Mouse (Mus musculus): ENCODE measurements around the gene Svs3b.
"Not testable (repeated sequence)": the region's sequence is repeated elsewhere in the genome, so short reads cannot be mapped to it uniquely, and the experiment has no call there.

The Svs3b gene

DNA sequence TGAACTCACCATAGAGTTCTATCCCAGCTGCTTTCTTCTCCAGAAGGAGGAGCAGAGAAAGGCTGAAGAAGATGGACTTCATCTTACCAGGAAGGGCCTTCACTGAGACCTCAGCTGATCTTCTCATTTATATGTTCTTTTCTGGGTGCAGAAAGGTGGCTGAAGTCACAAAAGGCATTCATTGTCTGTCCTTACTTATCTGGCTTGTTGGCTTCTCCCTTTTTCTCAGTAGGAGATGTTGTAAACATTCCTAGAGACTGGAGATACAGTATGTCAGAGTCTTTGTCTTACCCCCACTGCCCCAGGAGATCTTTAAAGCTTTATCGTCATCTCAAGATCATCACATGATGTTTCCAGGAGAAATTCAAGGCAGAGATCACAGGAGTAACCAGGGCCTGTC lies at the start of gene Svs3b:
TSS of gene Svs3b (minus strand) at position 101 of the 400 bp plus-strand sequence.
- DNase-seq, result not testable (repeated sequence)

DNA sequence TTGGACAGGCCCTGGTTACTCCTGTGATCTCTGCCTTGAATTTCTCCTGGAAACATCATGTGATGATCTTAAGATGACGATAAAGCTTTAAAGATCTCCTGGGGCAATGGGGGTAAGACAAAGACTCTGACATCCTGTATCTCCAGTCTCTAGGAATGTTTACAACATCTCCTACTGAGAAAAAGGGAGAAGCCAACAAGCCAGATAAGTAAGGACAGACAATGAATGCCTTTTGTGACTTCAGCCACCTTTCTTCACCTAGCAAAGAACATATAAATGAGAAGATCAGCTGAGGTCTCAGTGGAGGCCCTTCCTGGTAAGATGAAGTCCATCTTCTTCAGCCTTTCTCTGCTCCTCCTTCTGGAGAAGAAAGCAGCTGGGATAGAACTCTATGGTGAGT lies 32.5 kb upstream of the Svs3b start, which contains the start of gene Svs3a:
TSS of gene Svs3a (plus strand) at position 301 of the 400 bp plus-strand sequence.
- DNase-seq, result not testable (repeated sequence)

DNA sequence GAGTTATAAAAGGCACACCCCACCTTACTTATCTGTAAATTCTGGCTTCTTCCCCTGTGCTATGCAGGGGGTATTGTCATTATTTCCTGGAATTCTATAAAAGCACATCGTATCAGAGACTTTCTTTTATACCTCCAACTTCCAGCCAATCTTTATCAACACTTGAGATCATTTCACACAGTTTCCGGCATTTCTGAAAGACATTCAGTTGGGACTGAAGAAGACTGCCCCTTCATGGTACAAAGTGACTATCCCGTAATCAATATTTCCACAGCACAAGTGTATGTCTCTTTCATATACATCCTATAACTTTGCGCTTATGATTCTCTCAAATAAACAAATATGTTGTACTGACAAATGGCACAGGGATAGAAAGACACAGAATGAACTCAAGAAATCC lies 21.9 kb upstream of the Svs3b start, which contains the start of gene Svs4:
TSS of gene Svs4 (minus strand) at position 101 of the 400 bp plus-strand sequence.
- DNase-seq, result no peak

DNA sequence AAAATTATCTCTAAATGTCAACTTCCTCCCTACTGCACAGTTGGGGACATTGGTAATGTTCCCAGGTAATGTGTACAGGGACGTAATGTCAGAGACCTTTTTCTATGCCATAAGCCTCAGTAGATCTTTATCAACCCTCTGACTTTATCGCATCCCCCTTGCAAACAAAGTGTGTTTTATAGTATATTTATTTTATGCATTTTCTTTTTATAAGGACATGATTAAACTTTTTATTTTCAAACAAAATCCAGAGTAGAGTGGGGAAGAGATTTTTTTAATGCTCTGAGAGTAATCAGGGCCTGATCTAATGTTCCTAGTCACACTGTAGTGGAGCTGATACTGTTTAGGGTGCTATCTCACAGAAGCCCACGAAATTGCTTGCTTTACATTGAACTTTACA lies 18.1 kb downstream of the Svs3b start, which contains the start of gene Svs2:
TSS of gene Svs2 (minus strand) at position 101 of the 400 bp plus-strand sequence.
- DNase-seq, result no peak

DNA sequence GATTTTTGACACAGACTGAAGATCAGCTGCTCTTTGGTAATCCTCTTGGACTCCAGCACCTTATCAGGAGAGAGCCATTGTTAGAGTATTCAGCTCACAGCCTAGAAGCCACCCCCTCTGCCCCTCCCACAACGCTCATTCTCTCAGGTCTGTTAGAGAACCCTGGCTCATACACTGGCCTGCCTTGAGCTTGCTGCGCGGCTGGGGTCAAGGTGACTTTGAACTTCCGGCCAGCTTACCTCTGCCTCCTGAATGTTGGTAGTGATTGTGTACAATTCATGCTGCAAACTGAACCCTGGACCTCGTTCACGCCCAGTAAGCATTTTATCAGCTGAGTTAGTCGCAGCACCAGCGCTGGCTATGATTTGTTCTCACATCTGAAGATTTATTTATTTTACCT lies 23.8 kb downstream of the Svs3b start:
- DNase-seq, result no peak

DNA sequence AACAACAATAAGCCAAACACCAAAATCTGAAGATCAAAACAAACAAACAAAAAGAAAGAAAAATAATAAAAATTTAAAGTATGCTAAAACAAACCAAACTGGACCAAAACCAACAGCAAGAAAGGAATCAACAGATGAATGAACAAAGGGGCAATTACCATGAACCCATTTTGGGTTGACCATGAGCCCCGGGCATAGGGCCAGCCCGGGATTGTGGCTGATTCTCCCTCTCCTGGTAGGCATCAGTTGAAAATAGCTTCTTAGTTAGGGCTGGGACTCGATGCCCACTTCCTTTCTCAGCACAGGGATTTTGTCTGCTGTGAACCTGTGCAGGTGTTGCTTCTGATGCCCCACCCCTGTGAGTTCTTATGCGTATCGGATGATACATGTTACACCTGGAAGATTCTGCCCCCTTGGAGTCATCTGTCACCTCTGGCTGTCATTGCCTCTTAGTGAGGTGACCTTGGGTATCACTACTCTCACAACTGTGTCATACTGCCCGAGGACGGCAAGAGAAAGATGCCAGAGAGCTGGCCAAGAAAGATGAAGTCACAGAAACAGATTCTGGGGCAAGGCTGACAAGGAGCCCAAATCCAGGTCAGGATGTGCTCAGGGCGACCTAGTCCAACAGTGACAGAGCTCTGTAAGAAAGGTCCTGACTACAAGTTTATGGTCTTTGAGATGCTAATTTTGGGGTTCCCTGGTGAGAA lies 27.9 kb downstream of the Svs3b start:
- no peak for DNase-seq

DNA sequence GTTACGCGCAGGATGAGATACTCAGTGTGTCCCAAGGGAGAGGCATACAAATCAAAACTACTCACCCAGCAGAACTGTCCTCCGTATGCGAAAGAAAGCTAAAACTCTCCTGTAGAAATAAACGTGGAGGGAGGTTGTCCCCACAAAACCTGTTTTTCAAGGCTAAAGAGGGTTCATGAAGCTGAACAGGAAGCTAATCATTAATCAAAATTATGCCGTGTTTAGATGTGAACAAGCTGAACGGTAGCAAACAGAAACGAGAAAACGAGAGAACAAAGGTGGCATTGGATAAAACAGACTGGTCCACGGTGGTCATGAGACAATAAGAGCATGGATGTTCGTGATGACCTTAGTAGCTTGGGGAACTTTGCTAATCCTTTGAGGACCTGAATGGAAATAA lies 34.9 kb downstream of the Svs3b start, which contains the start of gene Wfdc15b:
TSS of gene Wfdc15b (minus strand) at position 139 of the 400 bp plus-strand sequence.
- no peak for DNase-seq

DNA sequence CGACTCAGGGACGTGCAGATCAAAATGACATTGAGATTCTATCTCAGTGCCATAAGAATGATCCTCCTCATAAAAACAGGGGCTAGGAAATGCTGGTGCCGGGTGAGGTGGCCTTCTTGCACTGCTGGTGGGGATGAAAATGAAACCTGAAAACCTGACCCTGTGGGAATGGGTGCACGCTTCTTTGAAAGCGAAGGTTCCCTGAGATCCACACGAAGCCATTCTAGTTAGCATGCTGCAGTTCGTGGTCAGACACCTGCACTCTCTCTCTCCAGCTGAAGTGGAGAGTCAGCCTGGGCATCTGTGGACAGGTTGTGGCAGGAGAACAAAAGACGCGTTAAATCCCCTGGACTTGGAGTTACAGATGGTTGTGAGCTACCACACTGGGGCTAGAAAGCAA lies 37.1 kb downstream of the Svs3b start:
- no peak for DNase-seq

DNA sequence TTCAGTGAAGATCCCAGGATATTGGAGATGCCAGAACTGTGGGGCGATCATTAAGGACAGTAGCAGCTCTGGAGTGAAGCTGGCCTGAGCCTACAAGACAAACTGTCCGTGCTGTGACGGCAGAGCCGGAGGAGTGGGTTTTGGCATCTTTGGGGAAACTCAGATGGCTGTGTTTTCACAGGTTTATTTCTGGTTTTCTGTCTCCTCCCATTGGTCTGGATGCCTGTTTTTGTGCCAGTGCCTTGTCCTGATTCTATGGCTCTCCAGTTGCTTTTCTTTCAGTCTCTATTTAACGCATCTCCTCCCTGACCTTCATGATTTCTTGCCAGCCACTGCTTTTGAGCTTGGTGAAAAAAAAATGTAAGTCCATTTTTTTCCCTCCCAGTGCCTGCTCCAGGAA lies 43.7 kb downstream of the Svs3b start:
- DNase-seq, result no peak

DNA sequence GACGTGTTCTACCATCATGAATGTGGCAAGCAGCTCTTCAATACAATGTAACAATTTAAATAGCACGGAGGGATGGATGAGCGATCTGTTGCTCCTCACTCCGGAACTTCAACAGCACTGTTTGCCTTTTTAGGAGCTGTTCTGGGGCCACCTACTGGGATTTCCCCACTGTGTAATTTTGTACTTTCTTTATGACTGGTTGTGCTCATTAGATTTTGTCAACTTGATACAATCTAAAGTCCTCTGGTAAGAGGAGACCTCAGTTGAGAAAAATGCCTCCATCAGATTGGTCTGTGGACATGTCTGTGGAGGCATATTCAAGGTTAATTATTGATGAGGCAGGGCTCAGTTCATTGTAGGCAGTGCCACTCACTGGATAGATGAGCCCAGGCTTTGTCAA lies 45.5 kb downstream of the Svs3b start:
- no peak for DNase-seq

DNA sequence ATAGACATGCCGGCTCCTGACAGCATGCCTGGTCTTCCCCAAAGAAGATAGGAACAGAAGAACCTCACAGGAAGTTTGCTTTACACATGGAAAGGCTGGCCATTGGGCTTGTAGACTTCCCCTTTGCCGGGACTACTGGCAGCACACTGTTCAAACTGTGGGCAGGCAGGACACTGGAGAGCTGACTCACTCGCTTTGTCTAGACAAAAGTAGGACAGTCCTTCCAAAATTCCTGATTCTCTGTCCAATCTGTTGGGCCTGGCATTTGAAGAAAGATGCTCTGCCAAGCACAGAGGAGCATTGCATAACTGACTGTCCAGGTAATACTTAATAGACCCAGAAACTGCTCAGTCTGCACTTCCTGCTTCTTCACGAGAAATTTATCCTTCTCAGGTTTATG lies 49.8 kb downstream of the Svs3b start:
- DNase-seq, result no peak

DNA sequence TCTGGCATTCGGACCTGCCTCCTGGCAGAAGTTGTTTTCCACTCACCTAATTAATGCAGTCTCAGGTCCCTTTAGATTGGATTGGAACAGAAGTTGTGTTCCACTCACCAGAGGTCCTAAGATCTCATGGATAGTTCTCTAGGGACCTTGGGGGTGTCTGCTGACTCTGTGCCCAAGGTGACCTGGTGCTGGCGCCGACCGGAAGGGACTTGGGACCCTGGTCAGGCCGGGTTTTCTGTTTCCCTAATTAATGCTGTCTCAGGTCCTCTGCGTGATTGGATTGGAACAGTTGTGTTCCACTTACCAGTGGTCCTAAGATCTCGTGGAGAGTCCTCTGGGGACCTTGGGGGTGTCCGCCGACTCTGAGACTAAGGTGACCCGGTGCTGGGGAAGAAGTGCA lies 50.4 kb downstream of the Svs3b start:
- peak; percentile 26 for DNase-seq
